Mouse (Mus musculus) myocyte (in vitro differentiated cells): ENCODE results near the gene Bscl2. TPM values are rescaled to one million over a fixed set of nuclear protein-coding genes. Genes with fewer than 3 reads are reported as not detected.
"Not testable (repeated sequence)": the region's sequence is repeated elsewhere in the genome, so short reads cannot be mapped to it uniquely, and the experiment has no call there.

Experiments used
- H3K27me3 ChIP-seq: one replicate; pipeline ENCODE4 v1.6.1; 2011; ENCODE audit not compliant: control insufficient read depth, insufficient read depth, insufficient read length
- H3K36me3 ChIP-seq: one replicate; pipeline ENCODE4 v1.6.1; 2011; ENCODE audit not compliant: control insufficient read depth, insufficient read depth
- H3K4me2 ChIP-seq: one replicate; pipeline ENCODE4 v1.6.1; 2011; ENCODE audit warnings: low read depth, control low read depth
- H3K4me3 ChIP-seq: one replicate; pipeline ENCODE4 v1.5.1; 2011; ENCODE audit warnings: mild to moderate bottlenecking, control low read depth, moderate library complexity
- H3K79me2 ChIP-seq: one replicate; pipeline ENCODE4 v1.6.1; 2011; ENCODE audit not compliant: control insufficient read depth, insufficient read depth
- H3ac ChIP-seq: one replicate; pipeline ENCODE4 v1.6.1; 2011; ENCODE audit not compliant: control insufficient read depth, insufficient read length
- CEBPB ChIP-seq: IDR thresholded peaks from 2 replicates; pipeline ENCODE4 v1.6.1; 2011; ENCODE audit warnings: mild to moderate bottlenecking, moderate library complexity; ENCODE audit not compliant: poor library complexity, insufficient read depth, severe bottlenecking
- E2F4 ChIP-seq: IDR thresholded peaks from one replicate; pipeline ENCODE4 v1.6.1; 2011; ENCODE audit warnings: mild to moderate bottlenecking, control low read depth, moderate library complexity; ENCODE audit not compliant: insufficient read depth
- MAX ChIP-seq: IDR thresholded peaks from one replicate; pipeline ENCODE4 v1.6.1; 2011; ENCODE audit warnings: low read depth, mild to moderate bottlenecking, control low read depth
- MYOD1 ChIP-seq, 3 experiments: IDR thresholded peaks; one replicate each; pipeline ENCODE4 v1.6.1; 2011; ENCODE audit warnings: control low read depth in 2 of 3, low read depth in 2 of 3, mild to moderate bottlenecking in 2 of 3, moderate library complexity in 1 of 3; ENCODE audit not compliant: insufficient read length in 2 of 3, control insufficient read depth in 1 of 3
- MYOG ChIP-seq, 3 experiments: IDR thresholded peaks; one replicate each; pipeline ENCODE4 v1.6.1; 2011; ENCODE audit warnings: control low read depth in 2 of 3, low read depth in 2 of 3, mild to moderate bottlenecking in 2 of 3; ENCODE audit not compliant: insufficient read length in 2 of 3, control insufficient read depth in 1 of 3, insufficient read depth in 1 of 3
- POLR2A ChIP-seq: IDR thresholded peaks from one replicate; pipeline ENCODE4 v1.6.1; 2011; ENCODE audit warnings: low read depth, mild to moderate bottlenecking, control low read depth, moderate library complexity; ENCODE audit not compliant: insufficient read length
- POLR2AphosphoS2 ChIP-seq: IDR thresholded peaks from one replicate; pipeline ENCODE4 v1.6.1; 2011; ENCODE audit warnings: low read depth, control low read depth; ENCODE audit not compliant: insufficient read length
- REST ChIP-seq: IDR thresholded peaks from one replicate; pipeline ENCODE4 v1.6.1; 2011; ENCODE audit warnings: mild to moderate bottlenecking, control low read depth, moderate library complexity; ENCODE audit not compliant: insufficient read depth, insufficient read length
- SRF ChIP-seq: IDR thresholded peaks from one replicate; pipeline ENCODE4 v1.6.1; 2011; ENCODE audit warnings: low read depth; ENCODE audit not compliant: control insufficient read depth, insufficient read length
- TCF12 ChIP-seq: IDR thresholded peaks from one replicate; pipeline ENCODE4 v1.6.1; 2011; ENCODE audit warnings: mild to moderate bottlenecking, control low read depth; ENCODE audit not compliant: poor library complexity, insufficient read depth, severe bottlenecking
- TCF3 ChIP-seq: IDR thresholded peaks from one replicate; pipeline ENCODE4 v1.6.1; 2011; ENCODE audit warnings: low read depth, control low read depth; ENCODE audit not compliant: insufficient read length
- USF1 ChIP-seq: IDR thresholded peaks from one replicate; pipeline ENCODE4 v1.6.1; 2011; ENCODE audit warnings: low read depth, mild to moderate bottlenecking, control low read depth, moderate library complexity
- polyA plus RNA-seq: library from polyadenylated mRNA; unstranded; fragments of >200 nt; fragmentation: generic; extraction: Trizol; gene quantifications from one replicate; pipeline ENCODE4 v1.2.1, GENCODE M21; 2012; ENCODE audit warnings: missing spikeins

Bscl2 gene
- polyA plus RNA-seq, 1 experiment, result 5.7 TPM

- H3K79me2 ChIP-seq, result no peaks in the 10 kb centered on the region
- H3ac ChIP-seq, result no peak overlapping the region
- H3K4me2 ChIP-seq, result no peak overlapping the region
- H3K36me3 ChIP-seq, result peaks cover 82% of the 10 kb centered on the region
- no peak for TF ChIP-seq MYOG (IDR thresholded peaks at IDR 0.05; ENCODE audit: control insufficient read depth in 1 of 3, insufficient read depth in 1 of 3, insufficient read length in 2 of 3, low read depth in 2 of 3)
- no peak for TF ChIP-seq TCF3
- TF ChIP-seq TCF12, result no peak
- TF ChIP-seq POLR2A, result no peak
- no peak for TF ChIP-seq POLR2AphosphoS2
- no peak for TF ChIP-seq SRF
- TF ChIP-seq CEBPB, result no peak
- no peak overlapping the region for H3K4me3 ChIP-seq
- no peaks in the 10 kb centered on the region for H3K27me3 ChIP-seq
Measured at GRCm38 (mm10) chr19:8831262-8831661, 6.0 kb upstream of the Bscl2 start.

GRCm38 (mm10) chr19:8832971-8833370 is 4.3 kb upstream of the Bscl2 start:
- Histone ChIP-seq H3ac (no peak overlapping the region), H3K79me2 (no peaks in the 10 kb centered on the region), H3K4me3 (no peak overlapping the region), H3K27me3 (no peaks in the 10 kb centered on the region), H3K36me3 (peaks cover 65% of the 10 kb centered on the region), H3K4me2 (no peak overlapping the region)
- TF ChIP-seq TCF12 (no peak), POLR2A (no peak), E2F4 (no peak), POLR2AphosphoS2 (peak; percentile 9), TCF3 (no peak), REST (no peak), MYOD1 (IDR thresholded peaks at IDR 0.05; ENCODE audit: control insufficient read depth in 1 of 3, insufficient read length in 2 of 3, low read depth in 2 of 3) (no peak), CEBPB (no peak), MYOG (IDR thresholded peaks at IDR 0.05; ENCODE audit: control insufficient read depth in 1 of 3, insufficient read depth in 1 of 3, insufficient read length in 2 of 3, low read depth in 2 of 3) (no peak)

GRCm38 (mm10) chr19:8836327-8836726 is 940 bp upstream of the Bscl2 start:
- not testable (repeated sequence) for H3K4me3 ChIP-seq, H3K27me3 ChIP-seq, H3K4me2 ChIP-seq, H3K79me2 ChIP-seq, H3ac ChIP-seq
- H3K36me3 ChIP-seq, result peaks cover 42% of the 10 kb centered on the region

- no peaks in the 10 kb centered on the region for H3K27me3 ChIP-seq
- no peaks in the 10 kb centered on the region for H3K79me2 ChIP-seq
- peak overlapping the region; percentile 19 for H3K4me3 ChIP-seq
- no peak for TF ChIP-seq SRF
- no peak for TF ChIP-seq MYOG (IDR thresholded peaks at IDR 0.05; ENCODE audit: control insufficient read depth in 1 of 3, insufficient read depth in 1 of 3, insufficient read length in 2 of 3, low read depth in 2 of 3)
- no peak for TF ChIP-seq MYOD1 (IDR thresholded peaks at IDR 0.05; ENCODE audit: control insufficient read depth in 1 of 3, insufficient read length in 2 of 3, low read depth in 2 of 3)
- no peak for TF ChIP-seq E2F4
- no peak for TF ChIP-seq TCF3
- no peak for TF ChIP-seq POLR2AphosphoS2
- no peak for TF ChIP-seq USF1
- TF ChIP-seq POLR2A, result no peak
- no peak for TF ChIP-seq MAX
- TF ChIP-seq TCF12, result no peak
- TF ChIP-seq CEBPB, result no peak
- no peak for TF ChIP-seq REST
- peaks cover 30% of the 10 kb centered on the region for H3K36me3 ChIP-seq
- peak overlapping the region; percentile 56 for H3K4me2 ChIP-seq
- H3ac ChIP-seq, result no peak overlapping the region
Measured at GRCm38 (mm10) chr19:8838041-8838730, 919 bp downstream of the Bscl2 start.

- Histone ChIP-seq H3K79me2 (no peaks in the 10 kb centered on the region), H3ac (no peak within 1 kb of the TSS), H3K4me2 (peak within 1 kb of the TSS; percentile 56), H3K36me3 (peaks cover 24% of the 10 kb centered on the region), H3K27me3 (no peaks in the 10 kb centered on the region), H3K4me3 (peak within 1 kb of the TSS; percentile 19)
- TF ChIP-seq POLR2AphosphoS2 (peak; percentile 22), REST (no peak)
Measured at GRCm38 (mm10) chr19:8839103-8839907, 2.0 kb downstream of the Bscl2 start, which contains the start of gene Gng3. TSS of gene Gng3 (minus strand) at chr19:8839194.
